Mouse (Mus musculus) Patski (cell line): ENCODE measurements around the gene Src. TPM values are rescaled to one million over a fixed set of nuclear protein-coding genes. Genes with fewer than 3 reads are reported as not detected.

Source experiments
- ATAC-seq: fragments of 100-300 bp; one replicate; pipeline ENCODE4 v1.8.0; 2021
- CTCF ChIA-PET: fragments of 350-600 bp; sonication (Branson Sonifier 250); formaldehyde crosslinking; loops from one replicate; lab custom pipeline; 2022; ENCODE audit warnings: inconsistent platforms; lab: Charles Lee
- POLR2A ChIA-PET: fragments of 350-600 bp; sonication (Branson Sonifier 250); formaldehyde crosslinking; loops from one replicate; lab custom pipeline; 2022; ENCODE audit warnings: antibody characterized with exemption, inconsistent platforms; lab: Charles Lee
- DNase-seq: peaks from one replicate; pipeline ENCODE4 v3.0.0-alpha.2; 2011; ENCODE audit warnings: low read depth, low spot score
- H3K27me3 ChIP-seq: fragments of 371-371 bp; one replicate; pipeline ENCODE4 v1.5.1; 2021
- CTCF ChIP-seq: fragments of 100-300 bp; IDR thresholded peaks from one replicate; pipeline ENCODE4 v1.5.1; 2021
- in situ Hi-C: fragments of 300-500 bp; cut with MboI; formaldehyde crosslinking; loops from 3 replicates; pipeline ENCODE4 v1.11.1; 2018; ENCODE audit warnings: low pct_unique_long_range_greater_than_20kb, mixed read lengths
- polyA plus RNA-seq: library from polyadenylated mRNA; unstranded; gene quantifications from one replicate; pipeline ENCODE4 v1.2.3, GENCODE M21; 2021

Gene Src
- polyA plus RNA-seq, 1 experiment from 2014 or later = 76.9 TPM

DNA sequence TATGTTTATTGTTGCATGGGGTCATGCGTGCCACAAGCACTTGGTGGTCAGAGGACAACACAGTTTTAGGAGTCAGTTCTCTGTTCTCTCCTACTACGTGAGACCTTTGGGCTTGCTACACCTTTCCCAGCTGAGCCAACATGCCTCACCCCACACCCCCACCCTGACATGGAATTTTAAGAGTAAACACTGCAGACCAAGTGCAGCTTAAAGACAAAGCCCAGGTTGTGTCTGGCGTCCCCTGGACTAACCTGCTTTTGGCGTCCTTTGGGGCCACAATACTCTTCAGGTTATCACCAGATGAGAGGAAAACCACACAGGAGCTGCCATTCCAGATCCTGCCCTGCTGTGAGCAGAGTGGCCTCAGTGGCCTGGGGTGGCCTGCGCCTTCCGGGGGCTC is 23.4 kb upstream of the Src start:
- no peak for TF ChIP-seq CTCF
- DNase-seq = no peak
- H3K27me3 ChIP-seq = no peaks in the 10 kb centered on the region
- ChIA-PET POLR2A (no interaction called here), CTCF (no interaction called here)
- in situ Hi-C loops = no loop called here
- ATAC-seq = no peak

DNA sequence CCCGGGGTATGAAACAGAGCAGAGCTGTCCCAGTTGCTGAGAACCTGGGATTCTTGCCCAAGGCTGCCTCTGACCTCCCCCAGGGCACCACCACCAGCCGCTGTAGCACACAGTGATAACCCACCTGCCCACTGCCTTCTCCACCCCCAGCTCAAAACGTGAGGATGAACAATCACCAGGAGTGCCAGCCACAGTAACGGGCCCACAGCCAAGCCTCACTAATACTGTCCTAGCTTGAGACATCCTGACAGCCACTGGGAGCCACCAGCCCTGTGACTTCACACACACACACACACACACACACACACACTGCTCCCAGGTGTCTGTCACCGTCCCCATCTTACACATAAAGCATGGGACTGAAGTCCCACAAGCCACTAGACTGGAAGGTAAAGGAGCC is 22.9 kb upstream of the Src start:
- ATAC-seq = no peak
- no peak for DNase-seq
- no peaks in the 10 kb centered on the region for H3K27me3 ChIP-seq
- in situ Hi-C loops = no loop called here
- POLR2A ChIA-PET = no interaction called here
- CTCF ChIA-PET = no interaction called here
- TF ChIP-seq CTCF = no peak

DNA sequence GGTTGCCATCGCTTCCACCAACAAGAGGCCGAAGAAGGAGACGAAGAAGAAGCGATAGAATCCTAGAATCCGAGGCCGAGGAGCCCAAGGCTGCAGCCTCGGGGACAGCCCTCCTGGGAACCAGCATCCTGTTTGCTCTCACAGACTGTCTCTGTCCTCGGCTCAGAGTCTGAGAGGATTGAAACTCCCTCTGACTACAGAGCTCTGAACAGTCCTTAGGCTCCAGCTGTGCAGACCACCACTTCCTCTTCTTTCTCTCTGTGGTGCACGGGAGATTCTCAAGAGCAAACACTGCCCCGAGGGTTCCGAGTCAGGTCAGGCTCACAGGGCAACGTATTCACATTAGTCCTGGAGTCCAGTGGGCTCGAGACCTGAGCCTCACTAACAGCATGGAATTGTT is 22.3 kb upstream of the Src start:
- ATAC-seq (no peak), DNase-seq (no peak)
- ChIA-PET CTCF (no interaction called here), POLR2A (no interaction called here)
- no peaks in the 10 kb centered on the region for H3K27me3 ChIP-seq
- no peak for TF ChIP-seq CTCF
- in situ Hi-C loops = no loop called here

DNA sequence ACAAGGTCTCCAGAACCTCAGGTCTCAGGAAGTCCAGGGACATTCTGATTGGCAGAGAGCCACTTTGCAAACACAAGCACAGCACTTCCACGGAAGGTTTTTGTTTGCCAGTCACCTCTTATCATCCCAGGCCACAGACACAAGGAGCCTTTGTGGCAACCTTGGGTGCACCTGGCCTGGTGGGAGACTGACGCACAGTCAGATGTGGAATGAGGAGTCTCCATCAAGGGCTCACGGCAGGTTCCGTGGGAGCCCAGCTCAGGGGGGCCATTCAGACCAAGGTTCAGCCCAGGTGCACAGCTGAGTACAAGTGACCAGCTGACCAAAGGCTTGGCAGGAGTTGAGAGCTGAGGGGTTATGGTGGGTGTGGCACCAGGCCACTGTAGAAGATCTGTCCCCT is 20.9 kb upstream of the Src start:
- no peak for TF ChIP-seq CTCF
- POLR2A ChIA-PET = no interaction called here
- H3K27me3 ChIP-seq = no peaks in the 10 kb centered on the region
- ATAC-seq (no peak), DNase-seq (no peak)
- in situ Hi-C loops = no loop called here
- CTCF ChIA-PET = no interaction called here

DNA sequence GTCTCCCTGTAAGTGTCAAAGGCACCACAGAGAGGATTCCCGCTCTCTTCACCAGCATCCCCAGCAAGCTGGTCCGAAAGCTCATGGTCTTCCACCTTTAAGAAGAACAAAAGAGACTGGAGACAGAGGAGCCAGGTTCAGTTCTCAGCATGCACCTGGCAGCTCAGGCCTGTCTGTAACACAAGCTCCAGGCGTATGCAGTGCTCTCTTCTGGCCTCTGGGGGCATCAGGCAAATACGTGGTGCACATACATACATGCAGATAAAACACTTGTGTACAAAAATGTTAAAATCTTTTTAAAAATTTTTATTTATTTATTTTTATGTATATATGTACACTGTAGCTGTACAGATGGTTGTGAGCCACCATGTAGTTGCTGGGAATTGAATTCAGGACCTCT is 19.7 kb upstream of the Src start:
- no peak for TF ChIP-seq CTCF
- POLR2A ChIA-PET = no interaction called here
- ATAC-seq (no peak), DNase-seq (no peak)
- in situ Hi-C loops = no loop called here
- CTCF ChIA-PET = interaction anchor here (1.0 kb wide), 1 partner anchor 22 kb away, joined by 3 read pairs; no protein-coding TSS in a partner anchor
- no peaks in the 10 kb centered on the region for H3K27me3 ChIP-seq

DNA sequence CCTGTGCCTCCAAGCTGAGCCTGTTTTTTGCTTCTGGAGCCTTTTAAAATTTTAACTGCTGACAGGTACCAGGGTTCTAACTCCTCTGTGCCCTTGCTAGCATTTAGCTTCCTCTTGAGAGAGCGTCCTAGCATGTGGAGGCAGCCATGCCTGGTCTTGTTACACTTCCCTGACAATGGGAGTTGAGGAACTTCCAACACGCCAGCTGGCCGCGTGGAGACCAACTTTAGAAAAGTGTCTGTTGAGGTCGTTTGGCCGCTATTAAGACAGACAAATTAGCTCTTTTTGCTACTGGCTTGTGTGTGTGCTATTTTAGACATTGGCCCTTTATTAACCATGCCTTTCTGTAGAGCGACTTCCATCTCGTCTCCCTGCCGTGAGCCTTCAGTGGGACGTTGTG is 18.4 kb upstream of the Src start:
- no peak for TF ChIP-seq CTCF
- in situ Hi-C loops = no loop called here
- DNase-seq (no peak), ATAC-seq (no peak)
- ChIA-PET CTCF (no interaction called here), POLR2A (no interaction called here)
- H3K27me3 ChIP-seq = no peaks in the 10 kb centered on the region

DNA sequence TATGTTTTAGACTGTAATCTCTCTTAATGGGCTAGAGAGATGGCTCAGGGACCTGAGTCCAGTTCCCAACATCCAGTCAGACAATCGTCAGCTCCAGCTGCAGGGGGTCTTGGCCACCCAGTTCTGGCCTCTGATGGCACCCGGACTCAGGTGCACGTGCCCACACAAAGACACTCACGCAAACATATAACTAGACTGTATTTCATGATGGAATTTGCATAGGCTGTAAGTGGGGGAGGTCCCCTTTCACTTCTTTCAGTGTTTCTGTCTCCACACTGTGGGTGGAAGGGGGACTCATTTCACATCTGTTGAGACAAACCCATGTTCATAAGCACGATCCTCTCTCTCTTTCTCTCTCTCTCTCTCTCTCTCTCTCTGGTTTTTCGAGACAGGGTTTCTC is 17.8 kb upstream of the Src start:
- DNase-seq (no peak), ATAC-seq (no peak)
- ChIA-PET CTCF (interaction anchor here (1.3 kb wide), 1 partner anchor 13 kb away, joined by 3 read pairs; no protein-coding TSS in a partner anchor), POLR2A (no interaction called here)
- H3K27me3 ChIP-seq = no peaks in the 10 kb centered on the region
- in situ Hi-C loops = no loop called here
- no peak for TF ChIP-seq CTCF

DNA sequence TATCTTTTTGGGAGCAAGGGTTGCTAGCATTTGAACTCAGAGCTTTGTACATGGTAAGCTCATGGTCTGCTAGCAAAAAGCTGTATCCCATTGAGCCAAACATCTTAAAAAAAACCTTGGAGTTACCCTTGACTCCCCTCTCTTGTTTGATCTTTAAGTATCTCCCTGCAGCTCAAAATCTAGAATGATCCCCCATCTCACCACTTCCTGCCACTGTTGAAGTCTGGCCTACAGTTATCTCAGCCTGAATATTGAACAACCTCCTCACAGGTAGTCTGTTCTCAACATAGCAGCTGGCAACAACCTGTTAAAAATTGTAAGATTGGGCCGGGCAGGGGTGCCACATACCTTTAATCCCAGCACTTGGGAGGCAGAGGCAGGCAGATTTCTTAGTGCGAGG is 17.0 kb upstream of the Src start:
- CTCF ChIA-PET = interaction anchor here (1.3 kb wide), 1 partner anchor 14 kb away, joined by 3 read pairs; no protein-coding TSS in a partner anchor

DNA sequence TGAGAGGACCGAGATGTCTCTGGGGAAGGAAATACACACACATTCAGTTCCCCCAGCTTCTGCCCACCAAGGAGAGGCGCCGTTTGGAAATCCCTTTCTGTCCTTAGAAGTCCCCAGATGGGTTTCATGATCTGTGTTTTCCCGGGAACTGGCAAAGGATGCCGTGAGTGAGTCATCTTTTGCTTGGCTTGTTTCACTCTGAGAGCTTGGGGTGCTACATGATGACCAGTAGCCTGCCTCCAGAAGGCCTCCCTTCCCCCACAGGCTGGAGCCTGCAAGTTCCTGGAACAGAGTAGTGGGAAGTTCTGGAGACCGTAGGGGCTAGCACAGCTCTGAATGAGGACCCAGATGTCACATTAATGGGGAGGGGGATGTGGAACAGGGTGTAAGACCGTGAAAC is 10.6 kb upstream of the Src start:
- DNase-seq = peak; percentile 42
- ChIA-PET CTCF (no interaction called here), POLR2A (interaction anchor here (0.5 kb wide), 1 partner anchor 274 kb away, joined by 5 read pairs; no protein-coding TSS in a partner anchor)
- no peaks in the 10 kb centered on the region for H3K27me3 ChIP-seq
- peak; percentile 47 for ATAC-seq
- in situ Hi-C loops = no loop called here
- TF ChIP-seq CTCF = no peak

More for the DNA sequence above, 17.0 kb upstream of the Src start:
- ATAC-seq (no peak), DNase-seq (no peak)
- no peak for TF ChIP-seq CTCF
- POLR2A ChIA-PET = no interaction called here
- in situ Hi-C loops = no loop called here
- no peaks in the 10 kb centered on the region for H3K27me3 ChIP-seq

DNA sequence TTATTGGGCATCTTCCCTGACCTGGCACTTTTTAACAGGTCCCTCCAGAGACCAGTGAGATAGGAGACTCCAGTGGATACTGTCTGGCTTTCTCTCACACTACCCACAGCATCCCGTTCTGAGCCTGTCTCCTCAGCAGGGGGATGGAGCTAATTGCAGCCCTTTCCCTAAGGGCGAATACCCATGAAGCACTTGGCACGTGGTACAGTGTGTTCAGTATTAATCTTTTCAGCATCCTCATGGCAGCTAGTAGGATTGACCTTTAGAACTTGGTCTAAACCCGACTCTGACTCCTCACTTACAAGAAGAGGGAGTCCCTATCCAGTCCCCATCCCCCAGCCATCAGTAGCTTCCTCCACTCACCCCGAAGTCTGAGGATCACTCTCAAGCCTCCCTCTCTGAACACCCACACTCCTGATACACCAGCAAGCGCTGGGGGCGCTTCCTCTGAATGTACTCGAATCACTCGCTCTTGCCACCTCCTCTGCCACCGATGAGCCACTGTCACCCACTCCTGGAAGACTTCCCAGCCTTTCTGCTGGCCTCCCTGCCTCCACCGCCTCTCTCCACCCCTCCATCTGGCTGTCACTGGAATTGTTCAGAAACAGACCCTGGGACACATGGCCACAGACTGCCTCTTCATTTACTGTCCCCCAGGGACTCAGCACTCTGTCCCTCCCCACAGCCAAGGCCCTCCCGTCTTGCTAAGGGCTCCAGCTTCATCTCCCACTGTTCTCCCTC is 8.3 kb upstream of the Src start:
- ATAC-seq = no peak
- ChIA-PET CTCF (no interaction called here), POLR2A (no interaction called here)
- no peak for DNase-seq
- in situ Hi-C loops = no loop called here
- TF ChIP-seq CTCF = no peak
- H3K27me3 ChIP-seq = no peaks in the 10 kb centered on the region

DNA sequence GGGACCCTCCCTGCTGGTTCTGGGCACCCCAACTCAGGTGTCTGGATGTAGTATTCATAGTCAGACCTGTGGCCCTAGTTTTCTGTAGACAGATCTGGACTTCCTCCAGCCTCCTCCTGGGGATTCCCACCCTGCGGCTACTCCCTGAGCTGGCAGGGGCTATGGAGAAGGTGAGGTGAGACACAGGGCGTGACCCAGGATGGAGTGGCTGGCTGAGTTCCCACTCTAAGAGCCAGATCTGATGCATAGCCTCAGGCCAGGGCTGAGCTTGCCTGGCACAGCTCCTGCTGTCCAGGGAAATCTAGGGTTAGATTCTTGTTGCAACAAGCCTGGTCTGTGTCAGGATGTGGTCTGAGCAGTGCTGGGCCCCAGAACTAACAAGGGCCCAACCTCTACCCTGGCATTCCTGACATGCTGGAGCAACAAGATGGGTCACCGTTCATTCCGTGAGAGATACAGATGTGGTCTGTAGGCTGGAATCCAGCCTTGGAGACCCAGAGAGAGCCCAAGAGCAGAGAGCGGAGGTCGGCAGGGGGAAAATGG is 7.0 kb upstream of the Src start:
- H3K27me3 ChIP-seq = no peaks in the 10 kb centered on the region
- TF ChIP-seq CTCF = no peak
- in situ Hi-C loops = no loop called here
- POLR2A ChIA-PET = no interaction called here
- CTCF ChIA-PET = no interaction called here
- ATAC-seq = peak; percentile 68
- peak; percentile 66 for DNase-seq

DNA sequence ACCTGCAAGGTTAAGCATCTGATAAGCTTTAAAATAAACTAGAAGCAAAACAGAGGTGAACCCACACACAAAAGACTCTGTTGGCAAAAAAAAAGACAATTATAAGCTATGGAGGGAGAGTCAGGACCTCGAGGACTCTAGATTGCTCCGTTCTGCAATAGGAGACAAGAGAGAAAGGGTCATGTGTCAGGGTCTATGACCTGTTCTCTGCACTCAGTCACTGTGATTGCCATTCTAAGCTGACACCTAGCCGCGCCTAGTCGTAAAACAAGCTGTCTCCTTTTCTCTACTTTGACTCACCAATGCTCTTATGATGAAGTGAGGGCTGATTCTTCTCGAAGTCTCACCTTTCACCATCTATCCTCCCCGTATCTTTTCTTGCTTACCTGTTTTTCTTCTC is 5.7 kb upstream of the Src start:
- ATAC-seq = no peak
- TF ChIP-seq CTCF = no peak
- no peaks in the 10 kb centered on the region for H3K27me3 ChIP-seq
- in situ Hi-C loops = no loop called here
- DNase-seq = no peak
- ChIA-PET CTCF (no interaction called here), POLR2A (no interaction called here)
